Mouse (Mus musculus) forebrain, embryonic 13.5 days (tissue): ENCODE measurements at regions not wholly inside any gene's neighbourhood (a gene's known extent, or its start where the extent isn't known, plus 50 kb on each side); places are given as distances from the start of the nearest gene placed in this dataset.
A peak's percentile ranks its signal among the peaks of the same experiment; 100 is the strongest.
"Not testable (repeated sequence)": the region's sequence is repeated elsewhere in the genome, so short reads cannot be mapped to it uniquely, and the experiment has no call there.

Experiments used
- ATAC-seq: fragments of 200-750 bp; cut with Nextera tagmentation; 2 replicates; pipeline ENCODE4 v1.8.0; 2017
- H3K27ac ChIP-seq: fragments of 300-500 bp; sonication (generic); 2 replicates; pipeline ENCODE4 v1.5.1; 2015; ENCODE audit warnings: inconsistent platforms, mild to moderate bottlenecking, moderate library complexity
- H3K27me3 ChIP-seq: fragments of 300-500 bp; sonication (generic); 2 replicates; pipeline ENCODE4 v1.6.1; 2015; ENCODE audit warnings: mild to moderate bottlenecking, inconsistent platforms
- H3K36me3 ChIP-seq: fragments of 300-500 bp; sonication (generic); 2 replicates; pipeline ENCODE4 v1.6.1; 2015; ENCODE audit warnings: mild to moderate bottlenecking, inconsistent platforms; ENCODE audit not compliant: poor library complexity, severe bottlenecking
- H3K4me1 ChIP-seq: fragments of 300-500 bp; sonication (generic); 2 replicates; pipeline ENCODE4 v1.6.1; 2015; ENCODE audit warnings: inconsistent platforms
- H3K4me2 ChIP-seq: fragments of 300-500 bp; sonication (generic); 2 replicates; pipeline ENCODE4 v1.6.1; 2015; ENCODE audit warnings: inconsistent platforms, mild to moderate bottlenecking, moderate library complexity
- H3K4me3 ChIP-seq: fragments of 300-500 bp; sonication (generic); 2 replicates; pipeline ENCODE4 v1.5.1; 2015; ENCODE audit warnings: mild to moderate bottlenecking, inconsistent platforms
- H3K9ac ChIP-seq: fragments of 300-500 bp; sonication (generic); 2 replicates; pipeline ENCODE4 v1.6.1; 2015; ENCODE audit warnings: mild to moderate bottlenecking, inconsistent platforms
- H3K9me3 ChIP-seq: fragments of 300-500 bp; sonication (generic); replicated peaks from 2 replicates; pipeline ENCODE4 v1.6.1; 2016; ENCODE audit warnings: inconsistent platforms
- WGBS: fragments of 180-500 bp; shearing (Covaris S2); methylation state at CpG from one replicate; pipeline ENCODE4 v1.1.7; 2015; 5-methylcytosine and 5-hydroxymethylcytosine counted together

- peaks cover 16% of the 10 kb centered on the region for H3K9me3 ChIP-seq
- not testable (repeated sequence) for H3K36me3 ChIP-seq, H3K27ac ChIP-seq, H3K4me2 ChIP-seq, H3K9ac ChIP-seq, H3K4me1 ChIP-seq, ATAC-seq, H3K4me3 ChIP-seq, H3K27me3 ChIP-seq
- 86% methylated on average over 9 of the region's 9 CpGs for WGBS
Observed at GRCm38 (mm10) chr13:61957197-61957596, 172.5 kb upstream of the Zfp808 start.

DNA sequence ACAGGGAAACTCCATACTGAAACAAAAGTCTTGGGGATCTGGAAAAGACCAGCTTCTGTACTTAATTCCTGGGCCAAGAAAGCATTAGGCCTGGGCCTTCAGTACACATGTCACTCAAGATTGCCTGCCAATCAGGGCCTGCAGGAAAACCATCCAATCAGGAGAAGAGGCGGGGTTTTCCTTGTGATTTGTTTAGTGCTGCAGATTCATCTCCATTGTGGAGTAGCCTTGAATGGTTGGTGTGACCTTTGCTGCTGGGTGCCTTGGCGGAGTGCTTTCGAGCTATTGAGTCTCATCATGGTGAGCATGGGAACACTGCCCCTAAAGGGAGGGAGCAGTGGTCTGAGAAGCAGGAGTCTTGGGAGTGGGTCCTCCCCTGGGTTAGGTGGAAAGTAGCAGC lies 150.8 kb upstream of the Zfp808 start:
- ATAC-seq, H3K4me2 ChIP-seq, H3K36me3 ChIP-seq, H3K4me3 ChIP-seq, H3K27me3 ChIP-seq, H3K9ac ChIP-seq, H3K27ac ChIP-seq, H3K4me1 ChIP-seq: not testable (repeated sequence)
- 88% methylated on average over 3 of the region's 3 CpGs for WGBS
- H3K9me3 ChIP-seq: peaks cover 16% of the 10 kb centered on the region

DNA sequence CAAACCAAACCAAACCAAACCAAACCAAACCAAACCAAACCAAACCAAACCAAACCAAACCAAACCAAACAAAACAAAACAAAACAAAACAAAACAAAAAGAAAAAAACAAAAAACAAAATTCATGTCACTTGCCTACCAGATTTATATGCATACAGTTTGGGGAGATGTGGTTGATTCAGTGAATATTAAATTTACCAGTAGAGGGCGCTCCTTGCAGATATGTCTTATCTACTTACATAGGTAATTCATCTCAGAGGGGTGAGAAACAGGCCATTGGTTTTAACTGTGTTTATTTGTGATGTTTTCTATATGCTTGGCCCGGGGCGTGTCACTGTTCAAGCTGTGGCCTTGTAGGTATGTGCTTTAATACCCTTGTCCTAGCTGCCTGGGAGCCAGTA lies 133.2 kb upstream of the Zfp808 start:
- not testable (repeated sequence) for H3K36me3 ChIP-seq, H3K27ac ChIP-seq, H3K4me2 ChIP-seq, H3K9ac ChIP-seq, H3K4me3 ChIP-seq, H3K9me3 ChIP-seq, H3K27me3 ChIP-seq, H3K4me1 ChIP-seq, ATAC-seq
- WGBS: 61% methylated on average over 3 of the region's 3 CpGs

GRCm38 (mm10) chr13:61998803-61999202 lies 130.9 kb upstream of the Zfp808 start:
- not testable (repeated sequence) for H3K27ac ChIP-seq, H3K9ac ChIP-seq, H3K9me3 ChIP-seq, H3K27me3 ChIP-seq, H3K4me2 ChIP-seq, H3K36me3 ChIP-seq, ATAC-seq, H3K4me3 ChIP-seq, H3K4me1 ChIP-seq
- WGBS: 9% methylated on average over 6 of the region's 6 CpGs

DNA sequence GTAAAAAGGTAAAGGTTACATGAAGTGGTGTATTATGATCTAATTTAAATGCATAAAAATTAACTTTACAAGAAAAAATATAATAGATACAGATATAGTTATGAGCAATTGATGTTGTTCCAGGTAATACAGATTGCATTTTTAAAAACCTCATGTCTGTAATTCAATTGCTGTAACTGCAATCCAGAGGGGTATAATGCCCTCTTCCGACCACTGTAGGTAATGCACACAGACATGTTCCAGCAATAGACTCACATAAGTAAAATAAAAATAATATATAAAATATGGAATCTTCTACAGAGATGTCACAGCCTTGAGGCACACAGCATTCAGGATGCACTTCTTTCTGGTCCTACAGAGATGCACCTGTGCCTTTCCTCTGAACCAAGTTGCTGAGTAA lies 122.4 kb upstream of the Zfp808 start:
- H3K27me3 ChIP-seq, ATAC-seq: not testable (repeated sequence)

GRCm38 (mm10) chr13:62015424-62016167 lies 114.1 kb upstream of the Zfp808 start:
- Histone ChIP-seq H3K4me2 (peak overlapping the region; percentile 58), H3K9ac (peak overlapping the region; percentile 77), H3K4me3 (peak overlapping the region; percentile 59)
- H3K27ac ChIP-seq, H3K27me3 ChIP-seq, H3K4me1 ChIP-seq, H3K9me3 ChIP-seq, H3K36me3 ChIP-seq: not testable (repeated sequence)
- WGBS: 2% methylated on average over 22 of the region's 22 CpGs
- ATAC-seq: peak; percentile 90

More for the DNA sequence above, 122.4 kb upstream of the Zfp808 start:
- WGBS: 85% methylated on average over 1 of the region's 1 CpGs
- H3K36me3 ChIP-seq, H3K9me3 ChIP-seq, H3K9ac ChIP-seq, H3K27ac ChIP-seq, H3K4me1 ChIP-seq, H3K4me2 ChIP-seq, H3K4me3 ChIP-seq: not testable (repeated sequence)

DNA sequence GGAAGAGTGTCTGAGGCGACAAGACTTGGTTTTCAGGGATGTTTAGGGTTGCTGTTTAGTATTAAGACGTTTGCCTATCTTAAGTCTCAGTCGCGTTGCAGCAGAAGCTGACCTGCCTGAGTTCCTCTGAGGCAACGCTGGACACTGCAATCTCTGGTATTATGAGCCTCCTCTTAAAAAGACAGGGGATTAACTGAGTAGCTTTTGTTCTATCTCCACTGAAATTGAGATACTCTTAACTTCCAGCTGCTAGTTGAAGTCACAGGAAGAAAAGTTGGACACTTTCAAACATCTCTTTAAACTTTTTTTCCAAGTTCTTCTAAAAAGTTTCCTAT lies 113.6 kb upstream of the Zfp808 start:
- not testable (repeated sequence) for ATAC-seq, H3K36me3 ChIP-seq, H3K27ac ChIP-seq, H3K4me1 ChIP-seq, H3K27me3 ChIP-seq, H3K9me3 ChIP-seq
- H3K9ac ChIP-seq: peak overlapping the region; percentile 77
- peak overlapping the region; percentile 59 for H3K4me3 ChIP-seq
- H3K4me2 ChIP-seq: peak overlapping the region; percentile 58
- under 1% methylated on average over 5 of the region's 5 CpGs for WGBS

GRCm38 (mm10) chr13:62037646-62038045 lies 92.0 kb upstream of the Zfp808 start:
- 91% methylated on average over 2 of the region's 2 CpGs for WGBS

DNA sequence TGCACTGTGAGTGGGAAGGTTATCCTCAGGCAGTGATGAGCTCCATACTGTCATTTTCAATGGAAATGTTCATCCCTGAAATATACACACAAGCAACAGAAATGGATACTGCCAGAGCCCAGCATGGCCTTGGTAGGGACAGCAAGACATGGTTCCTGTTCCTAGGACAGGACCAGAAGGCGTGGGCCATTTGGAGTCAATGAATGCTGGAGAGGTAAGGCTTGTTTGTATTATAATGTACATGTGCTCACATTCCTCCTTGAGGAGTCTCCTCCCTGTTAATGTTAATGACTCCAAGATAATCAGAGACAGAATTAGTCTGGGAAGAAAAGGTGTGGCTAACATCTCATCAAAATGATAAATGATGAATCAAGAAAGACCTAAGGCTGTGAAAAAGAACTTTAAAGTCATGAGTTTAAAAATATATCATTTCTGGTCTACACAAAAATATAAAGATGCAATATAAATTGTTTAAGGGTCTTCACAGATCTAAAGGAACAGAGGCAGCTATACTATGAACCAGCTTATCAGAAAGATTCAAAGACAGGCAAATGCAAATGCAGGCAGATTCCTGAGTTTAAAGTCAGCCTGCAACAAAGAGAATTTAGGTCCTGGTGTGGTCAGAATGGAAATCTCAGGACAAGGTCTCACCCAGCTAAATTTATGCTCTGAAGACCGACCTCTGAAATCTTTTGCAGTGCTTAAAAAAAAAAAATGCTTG lies 51.6 kb upstream of the Zfp808 start:
- not testable (repeated sequence) for H3K9ac ChIP-seq, H3K4me1 ChIP-seq, H3K27ac ChIP-seq, H3K4me3 ChIP-seq, H3K36me3 ChIP-seq, H3K4me2 ChIP-seq, ATAC-seq, H3K27me3 ChIP-seq
- 58% methylated on average over 2 of the region's 2 CpGs for WGBS
- H3K9me3 ChIP-seq: peaks cover 11% of the 10 kb centered on the region; the same call in 1 of the 2 replicates

More at GRCm38 (mm10) chr13:62037646-62038045, 92.0 kb upstream of the Zfp808 start:
- not testable (repeated sequence) for H3K27me3 ChIP-seq, H3K9ac ChIP-seq, H3K4me2 ChIP-seq, H3K27ac ChIP-seq, H3K4me3 ChIP-seq, H3K36me3 ChIP-seq, H3K4me1 ChIP-seq, ATAC-seq
- H3K9me3 ChIP-seq: peaks cover 24% of the 10 kb centered on the region

GRCm38 (mm10) chr13:62078893-62079292 lies 50.8 kb upstream of the Zfp808 start:
- not testable (repeated sequence) for H3K27ac ChIP-seq, H3K36me3 ChIP-seq, H3K4me1 ChIP-seq, H3K9ac ChIP-seq, H3K4me3 ChIP-seq, H3K27me3 ChIP-seq, H3K4me2 ChIP-seq, ATAC-seq
- 91% methylated on average over 9 of the region's 9 CpGs for WGBS
- peaks cover 11% of the 10 kb centered on the region; the same call in 1 of the 2 replicates for H3K9me3 ChIP-seq
